Mouse (Mus musculus) lung, adult 2 months (tissue): Measurements from ENCODE around the gene Abl2.

Source experiments
- CTCF ChIP-seq: fragments of 200-500 bp; IDR thresholded peaks from 2 replicates; pipeline ENCODE4 v1.5.1; 2011; ENCODE audit warnings: mild to moderate bottlenecking, low read length, control low read depth; ENCODE audit not compliant: insufficient read depth
- POLR2A ChIP-seq: fragments of 200-500 bp; IDR thresholded peaks from 2 replicates; pipeline ENCODE4 v1.6.1; 2011; ENCODE audit warnings: low read depth, mild to moderate bottlenecking, control low read depth, low read length, borderline replicate concordance; ENCODE audit errors: extremely low read depth

DNA sequence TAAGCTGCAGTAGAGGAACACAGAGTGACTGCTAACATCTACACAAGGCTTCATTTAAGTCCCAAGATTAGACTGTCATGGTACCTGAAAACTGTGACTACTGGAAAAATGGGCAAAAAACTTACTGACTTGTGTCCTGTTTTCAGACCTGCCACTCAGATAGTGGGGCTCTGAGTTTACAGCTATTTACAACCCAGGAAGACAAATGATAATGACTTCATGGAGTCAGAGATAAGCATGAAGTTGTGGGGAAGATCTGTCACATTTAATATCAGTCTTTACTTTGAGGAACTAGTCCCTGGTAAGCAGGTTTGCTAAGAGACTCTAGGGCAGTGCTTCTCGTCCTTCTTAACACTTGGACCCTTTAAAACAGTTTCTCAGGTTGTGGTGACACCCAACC is 51.7 kb downstream of the Abl2 start:
- TF ChIP-seq POLR2A (no peak), CTCF (no peak)
